Mouse (Mus musculus) kidney, embryonic 16.5 days (tissue): ENCODE measurements around the gene Hyou1. TPM values are rescaled to one million over a fixed set of nuclear protein-coding genes. Genes with fewer than 3 reads are reported as not detected.
"Not testable (repeated sequence)": the region's sequence is repeated elsewhere in the genome, so short reads cannot be mapped to it uniquely, and the experiment has no call there.

Experiments used
- ATAC-seq: fragments of 200-750 bp; cut with Nextera tagmentation; 2 replicates; pipeline ENCODE4 v1.8.0; 2017; ENCODE audit warnings: moderate TSS enrichment; ENCODE audit not compliant: low FRiP score, low TSS enrichment
- H3K27ac ChIP-seq: fragments of 300-500 bp; sonication (generic); 2 replicates; pipeline ENCODE4 v1.5.1; 2014; ENCODE audit warnings: low read length
- H3K27me3 ChIP-seq: fragments of 300-500 bp; sonication (generic); 2 replicates; pipeline ENCODE4 v1.6.1; 2014; ENCODE audit warnings: low read length, control low read depth, mixed read lengths; ENCODE audit not compliant: insufficient read depth
- H3K36me3 ChIP-seq: fragments of 300-500 bp; sonication (generic); 2 replicates; pipeline ENCODE4 v1.6.1; 2014; ENCODE audit warnings: low read length, control low read depth, mixed read lengths; ENCODE audit not compliant: insufficient read depth
- H3K4me1 ChIP-seq: fragments of 300-500 bp; sonication (generic); 2 replicates; pipeline ENCODE4 v1.6.1; 2014; ENCODE audit warnings: low read length, control low read depth, mixed read lengths; ENCODE audit not compliant: insufficient read depth
- H3K4me2 ChIP-seq: fragments of 300-500 bp; sonication (generic); replicated peaks from 2 replicates; pipeline ENCODE4 v1.6.1; 2014; ENCODE audit warnings: low read depth, low read length
- H3K4me3 ChIP-seq: fragments of 300-500 bp; sonication (generic); 2 replicates; pipeline ENCODE4 v1.5.1; 2014; ENCODE audit warnings: mild to moderate bottlenecking, low read length
- H3K9ac ChIP-seq: fragments of 300-500 bp; sonication (generic); replicated peaks from 2 replicates; pipeline ENCODE4 v1.6.1; 2014; ENCODE audit warnings: low read length
- H3K9me3 ChIP-seq: fragments of 300-500 bp; sonication (generic); 2 replicates; pipeline ENCODE4 v1.6.1; 2016; ENCODE audit warnings: low read length, control low read depth
- WGBS: fragments of 180-500 bp; shearing (Covaris S2); extraction: QIAGEN DNeasy Blood & Tissue Kit; methylation state at CpG from one replicate; pipeline ENCODE4 v1.1.7; 2014; 5-methylcytosine and 5-hydroxymethylcytosine counted together
- polyA plus RNA-seq: library from polyadenylated mRNA; unstranded; fragments of >200 nt; fragmentation: Nextera tagmentation; extraction: Ambion mirVana; gene quantifications from 2 replicates; pipeline ENCODE4 v1.2.1, GENCODE M21; 2015

The Hyou1 gene
- polyA plus RNA-seq, 1 experiment from 2014 or later, result 48.0 TPM

DNA sequence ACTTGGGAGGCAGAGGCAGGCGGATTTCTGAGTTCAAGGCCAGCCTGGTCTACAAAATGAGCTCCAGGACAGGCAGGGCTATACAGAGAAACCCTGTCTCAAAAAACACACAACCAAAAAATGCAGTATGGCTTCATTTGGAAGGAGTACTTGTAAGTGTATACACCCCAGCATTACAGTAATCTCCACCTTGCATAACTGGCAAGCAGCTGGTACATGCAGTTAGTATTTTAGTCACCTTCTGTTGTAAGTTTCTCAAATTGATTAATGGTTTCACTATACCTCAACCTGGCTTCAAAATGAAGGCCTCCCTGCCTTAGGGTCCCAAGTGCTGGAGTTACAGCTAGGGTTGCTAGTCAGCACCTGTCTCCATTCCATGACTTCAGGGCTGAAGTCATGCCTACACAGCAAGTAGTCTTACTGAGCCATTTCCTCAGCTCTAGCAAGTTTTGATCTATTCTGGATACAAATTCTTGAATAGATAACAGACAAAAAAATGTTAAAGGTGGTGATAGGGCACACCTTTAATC is 32.4 kb downstream of the Hyou1 start:
- Histone ChIP-seq H3K36me3 (peaks cover 50% of the 10 kb centered on the region), H3K9ac (no peak overlapping the region), H3K4me3 (no peak overlapping the region), H3K4me1 (peaks cover 11% of the 10 kb centered on the region; the same call in 1 of the 2 replicates), H3K27ac (no peak overlapping the region), H3K9me3 (no peaks in the 10 kb centered on the region), H3K27me3 (no peaks in the 10 kb centered on the region), H3K4me2 (no peak overlapping the region)
- ATAC-seq, result no peak
- WGBS, result 91% methylated on average over 1 of the region's 1 CpGs

DNA sequence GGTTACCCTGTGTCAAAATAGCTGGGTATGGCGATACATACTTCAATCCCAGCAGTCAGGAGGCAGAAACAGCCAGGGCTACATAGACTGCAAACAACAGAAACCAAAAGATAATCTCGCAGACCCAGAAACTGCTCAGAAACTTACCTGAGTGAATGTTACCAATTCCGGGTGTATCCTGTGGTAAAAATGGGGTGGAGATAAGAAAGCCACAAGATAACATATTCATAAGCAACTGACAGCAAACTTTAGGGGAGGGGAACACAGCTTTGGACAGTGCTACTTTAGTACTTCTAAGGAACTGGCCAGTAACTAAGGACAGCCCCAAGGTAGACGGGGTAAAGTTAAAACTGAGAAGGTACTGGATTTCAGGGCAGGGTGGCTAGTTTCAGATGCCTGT is 33.0 kb downstream of the Hyou1 start:
- 85% methylated on average over 4 of the region's 4 CpGs for WGBS
- H3K36me3 ChIP-seq, result peaks cover 50% of the 10 kb centered on the region
- no peak for ATAC-seq

DNA sequence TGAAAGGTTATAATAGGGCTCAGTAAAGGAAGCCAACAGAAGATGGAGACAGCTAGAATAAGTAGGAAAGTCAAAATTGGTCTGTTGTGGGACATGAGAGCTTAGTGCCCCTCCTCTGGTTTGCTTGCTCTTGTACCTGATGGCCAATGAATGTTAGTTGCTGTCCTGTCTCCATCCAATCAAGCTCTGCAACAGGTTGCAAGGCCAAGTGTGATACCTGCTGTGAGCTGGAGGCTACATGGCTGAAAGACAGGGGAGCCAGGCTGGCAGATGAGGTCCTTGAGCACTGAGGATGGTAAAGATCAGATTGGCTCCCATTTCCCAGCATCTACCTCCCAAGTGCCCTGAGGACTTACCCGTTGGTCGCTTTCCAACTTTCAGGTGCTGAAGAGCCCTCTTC is 33.5 kb downstream of the Hyou1 start:
- Histone ChIP-seq H3K27ac (no peak overlapping the region), H3K9me3 (no peaks in the 10 kb centered on the region), H3K4me2 (no peak overlapping the region), H3K27me3 (no peaks in the 10 kb centered on the region), H3K4me3 (no peak overlapping the region), H3K36me3 (peaks cover 50% of the 10 kb centered on the region), H3K4me1 (peaks cover 17% of the 10 kb centered on the region), H3K9ac (no peak overlapping the region)
- WGBS, result 89% methylated on average over 2 of the region's 2 CpGs
- ATAC-seq, result no peak

More for the DNA sequence above, 33.0 kb downstream of the Hyou1 start:
- no peaks in the 10 kb centered on the region for H3K27me3 ChIP-seq
- H3K4me1 ChIP-seq, result peaks cover 16% of the 10 kb centered on the region
- H3K4me2 ChIP-seq, result no peak overlapping the region
- H3K9ac ChIP-seq, result no peak overlapping the region
- H3K27ac ChIP-seq, result no peak overlapping the region
- H3K9me3 ChIP-seq, result no peaks in the 10 kb centered on the region
- H3K4me3 ChIP-seq, result no peak overlapping the region

DNA sequence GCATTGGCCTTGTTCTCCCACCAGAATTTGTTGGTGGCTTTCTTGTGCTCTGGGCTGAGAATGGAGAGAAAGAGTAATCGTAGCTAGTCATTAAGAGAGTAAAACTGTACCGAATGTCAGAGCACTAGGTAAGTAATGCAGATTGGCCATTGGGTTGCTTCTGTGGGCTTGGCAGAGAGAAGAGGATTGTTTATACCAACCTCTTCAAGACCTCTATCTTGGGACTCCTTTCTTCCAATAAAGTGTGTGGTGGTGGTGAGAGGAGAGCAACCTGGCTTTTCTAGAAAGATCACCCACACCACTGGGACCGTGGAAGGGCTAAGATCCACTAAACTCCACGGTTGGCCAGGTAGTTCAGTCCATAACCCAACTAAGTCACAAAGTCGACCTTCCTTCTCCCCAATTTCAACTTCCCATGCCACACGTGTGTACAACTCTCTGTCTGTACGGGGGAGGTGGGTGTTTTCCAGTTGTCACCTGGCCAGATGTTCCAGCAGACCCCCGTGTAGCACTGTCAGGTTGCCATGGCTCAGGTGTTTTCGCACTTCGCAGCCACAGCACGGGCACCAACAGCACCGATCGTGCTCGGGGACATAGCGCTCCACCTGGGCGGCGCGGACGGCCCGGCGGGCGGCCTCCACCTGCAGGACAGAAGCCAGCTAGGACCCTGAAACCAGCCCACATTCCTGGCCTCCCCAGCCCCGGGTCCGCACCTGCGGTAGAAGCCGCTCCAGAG is 38.0 kb downstream of the Hyou1 start:
- Histone ChIP-seq H3K4me1 (peaks cover 6% of the 10 kb centered on the region), H3K36me3 (peaks cover 13% of the 10 kb centered on the region; the same call in 1 of the 2 replicates), H3K27ac (peak overlapping the region; percentile 63), H3K4me3 (peak overlapping the region; percentile 87), H3K9me3 (no peaks in the 10 kb centered on the region), H3K4me2 (peak overlapping the region; percentile 87), H3K27me3 (no peaks in the 10 kb centered on the region), H3K9ac (peak overlapping the region; percentile 86)
- ATAC-seq, result peak; percentile 78
- 6% methylated on average over 26 of the region's 26 CpGs for WGBS

DNA sequence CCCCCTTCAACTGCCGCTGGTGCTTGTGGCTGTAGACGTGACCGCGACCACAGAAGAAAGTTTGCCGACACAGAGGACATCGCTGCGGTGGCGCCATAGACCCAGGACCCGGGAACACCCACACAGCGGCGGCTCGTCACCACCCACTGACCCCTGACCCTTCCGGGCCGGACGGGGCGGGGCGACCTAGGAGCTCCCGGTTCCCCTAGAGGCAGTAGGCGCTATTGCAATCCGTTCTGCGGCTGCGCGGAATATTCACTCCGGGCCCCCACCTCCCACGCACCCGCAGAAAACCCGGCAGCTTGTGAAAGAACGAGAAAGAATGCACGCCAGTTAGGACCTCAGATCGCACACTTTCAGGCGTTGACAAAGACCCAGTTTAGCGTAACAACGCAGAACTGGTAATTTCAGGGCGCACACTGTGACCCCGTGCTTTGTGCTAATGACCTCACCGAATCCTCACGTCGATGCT is 38.6 kb downstream of the Hyou1 start:
- H3K36me3 ChIP-seq, result peaks cover 10% of the 10 kb centered on the region; the same call in 1 of the 2 replicates
- H3K27ac ChIP-seq, result peak overlapping the region; percentile 79
- WGBS, result under 1% methylated on average over 38 of the region's 38 CpGs

DNA sequence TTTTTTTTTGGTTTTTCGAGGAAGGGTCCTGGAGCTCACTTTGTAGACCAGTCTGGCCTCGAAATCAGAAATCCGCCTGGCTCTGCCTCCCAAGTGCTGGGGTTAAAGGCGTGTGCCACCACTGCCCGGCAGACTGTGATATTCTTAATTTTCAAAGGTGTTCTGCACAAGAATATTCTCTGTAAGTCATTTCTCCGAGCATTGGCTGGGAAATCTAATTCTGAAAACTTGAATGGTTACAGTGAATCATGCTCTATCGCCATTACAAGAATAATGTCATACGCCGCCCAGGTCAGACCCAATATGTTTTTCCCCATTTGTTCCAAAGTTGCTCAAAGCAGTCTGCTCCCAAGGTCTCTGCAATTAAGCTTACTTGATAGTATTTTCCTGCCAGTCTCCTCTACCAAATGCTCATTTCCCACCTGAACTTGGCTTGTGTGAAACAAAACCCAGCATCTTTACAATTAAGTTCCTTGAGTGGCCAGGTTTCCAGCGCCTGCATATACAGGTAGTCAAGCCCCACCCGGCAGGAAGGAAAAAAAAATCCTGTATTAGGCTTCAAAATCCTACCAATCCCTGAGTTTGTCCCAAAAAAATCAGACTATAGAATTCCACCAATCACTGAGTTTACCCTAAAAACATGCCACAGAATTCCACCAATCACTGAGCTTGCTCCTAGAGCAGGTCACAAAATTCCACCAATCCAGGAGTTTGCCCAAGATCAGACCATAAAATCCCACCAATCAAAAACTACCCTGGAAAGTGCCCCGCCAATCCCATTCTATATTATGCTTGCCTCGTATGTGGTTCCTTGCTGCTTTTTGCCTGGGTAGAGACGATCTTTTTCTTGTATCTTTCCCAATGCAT is 39.5 kb downstream of the Hyou1 start, which contains the start of gene Ccdc84:
Gene Ccdc84, minus strand, starts transcription at position 51 of the 867 bp plus-strand sequence.
- peak within 1 kb of the TSS; percentile 87 for H3K4me3 ChIP-seq
- peaks cover 10% of the 10 kb centered on the region; the same call in 1 of the 2 replicates for H3K36me3 ChIP-seq
- peak within 1 kb of the TSS; percentile 79 for H3K27ac ChIP-seq
- peak within 1 kb of the TSS; percentile 86 for H3K9ac ChIP-seq
- WGBS, result 73% methylated on average over 14 of the region's 14 CpGs
- peaks cover 6% of the 10 kb centered on the region for H3K4me1 ChIP-seq
- H3K9me3 ChIP-seq, result no peaks in the 10 kb centered on the region
- H3K4me2 ChIP-seq, result peak within 1 kb of the TSS; percentile 87
- no peaks in the 10 kb centered on the region for H3K27me3 ChIP-seq
- ATAC-seq, result no peak

More for the DNA sequence above, 38.6 kb downstream of the Hyou1 start:
- Histone ChIP-seq H3K9ac (peak overlapping the region; percentile 86), H3K4me1 (peaks cover 6% of the 10 kb centered on the region), H3K27me3 (no peaks in the 10 kb centered on the region), H3K9me3 (no peaks in the 10 kb centered on the region), H3K4me2 (peak overlapping the region; percentile 87), H3K4me3 (peak overlapping the region; percentile 87)
- ATAC-seq, result peak; percentile 95

DNA sequence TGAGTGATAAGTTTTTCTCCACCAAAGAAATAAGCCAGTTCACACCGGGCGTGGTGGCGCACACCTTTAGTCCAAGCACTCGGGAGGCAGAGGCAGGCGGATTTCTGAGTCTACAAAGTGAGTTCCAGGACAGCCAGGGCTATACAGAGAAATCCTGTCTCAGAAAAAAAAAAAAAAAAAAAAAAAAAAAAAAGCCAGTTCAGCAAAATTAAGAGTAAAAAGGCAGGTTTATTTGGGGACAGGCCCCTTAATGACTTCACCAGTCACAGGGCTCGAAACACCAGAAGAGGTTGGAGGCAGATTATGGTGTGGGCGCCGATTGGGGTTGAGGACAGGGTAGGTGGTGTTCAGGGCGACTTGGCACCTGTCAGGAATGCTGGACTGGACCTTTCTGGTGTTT is 40.4 kb downstream of the Hyou1 start:
- WGBS, result 95% methylated on average over 9 of the region's 9 CpGs
- H3K27me3 ChIP-seq, H3K4me2 ChIP-seq, H3K9me3 ChIP-seq, H3K9ac ChIP-seq, ATAC-seq, H3K4me1 ChIP-seq, H3K27ac ChIP-seq, H3K4me3 ChIP-seq, H3K36me3 ChIP-seq: not testable (repeated sequence)

DNA sequence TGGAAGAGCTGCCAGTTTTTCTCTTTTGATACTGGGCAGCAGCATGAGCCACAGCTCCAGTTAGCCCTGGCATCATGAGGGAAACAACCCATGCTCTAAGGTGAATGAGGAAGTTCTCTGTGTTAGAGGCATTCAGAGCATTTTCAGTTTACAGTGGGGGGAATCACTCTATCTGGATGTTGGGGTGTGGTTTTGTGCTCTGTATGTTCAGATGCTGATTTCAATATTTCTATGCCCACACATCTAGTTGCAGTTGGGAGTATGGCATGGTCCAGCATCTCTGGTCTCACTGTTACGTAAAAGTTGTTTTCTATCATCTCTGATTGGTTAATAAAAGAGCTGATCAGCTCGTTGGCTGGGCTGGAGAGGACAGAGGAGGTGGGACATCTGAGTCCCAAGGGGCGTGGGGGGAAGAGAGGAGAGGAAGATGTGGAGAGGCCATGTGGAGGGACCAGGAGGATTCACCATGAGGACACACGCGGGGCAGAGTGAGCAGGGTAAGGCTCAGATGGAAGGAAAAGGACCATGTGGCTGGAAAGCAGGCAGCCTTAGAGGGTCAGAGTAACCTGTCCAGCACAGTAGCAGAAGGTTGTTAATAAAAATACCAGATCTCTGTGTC is 41.1 kb downstream of the Hyou1 start:
- H3K9me3 ChIP-seq, result no peaks in the 10 kb centered on the region
- H3K9ac ChIP-seq, result no peak overlapping the region
- H3K4me2 ChIP-seq, result no peak overlapping the region
- 67% methylated on average over 5 of the region's 5 CpGs for WGBS
- peaks cover 6% of the 10 kb centered on the region for H3K4me1 ChIP-seq
- H3K27ac ChIP-seq, result no peak overlapping the region
- no peak overlapping the region for H3K4me3 ChIP-seq
- H3K36me3 ChIP-seq, result 0 out of 2 replicates have a peak, but pooled peaks cover 8% of the 10 kb centered on the region
- ATAC-seq, result no peak
- no peaks in the 10 kb centered on the region for H3K27me3 ChIP-seq

DNA sequence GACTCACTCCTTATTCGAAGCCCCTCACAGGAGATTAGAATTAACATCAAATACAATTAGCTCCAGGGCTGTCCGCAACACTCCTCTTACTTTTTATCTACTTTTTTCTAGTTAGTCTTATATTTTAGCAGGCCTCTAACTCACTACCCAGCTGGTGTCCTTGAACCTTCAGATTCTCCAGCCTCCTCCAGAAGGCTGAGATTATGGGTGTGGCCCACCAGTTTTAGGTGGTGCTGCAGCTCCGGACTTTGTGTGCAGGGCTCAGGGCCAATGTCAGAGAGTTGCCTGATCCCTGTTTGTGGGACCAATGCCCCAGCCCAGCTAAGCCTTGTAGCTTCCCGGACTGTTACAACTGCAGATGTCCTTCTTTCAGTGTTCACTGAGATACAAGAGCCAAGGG is 44.3 kb downstream of the Hyou1 start:
- H3K36me3 ChIP-seq, result no peaks in the 10 kb centered on the region
- WGBS, result 83% methylated on average over 4 of the region's 4 CpGs

More for the DNA sequence above, 44.3 kb downstream of the Hyou1 start:
- Histone ChIP-seq H3K4me1 (no peaks in the 10 kb centered on the region), H3K9ac (no peak overlapping the region), H3K27ac (no peak overlapping the region), H3K4me2 (no peak overlapping the region), H3K27me3 (no peaks in the 10 kb centered on the region), H3K9me3 (no peaks in the 10 kb centered on the region), H3K4me3 (no peak overlapping the region)
- ATAC-seq, result no peak
